Mouse (Mus musculus) forebrain, embryonic 15.5 days (tissue): ENCODE results near the gene Abr. TPM values are rescaled to one million over a fixed set of nuclear protein-coding genes. Genes with fewer than 3 reads are reported as not detected.
A peak's percentile ranks its signal among the peaks of the same experiment; 100 is the strongest.

Experiments used
- ATAC-seq: fragments of 200-750 bp; cut with Nextera tagmentation; replicated peaks from 2 replicates; pipeline ENCODE4 v1.8.0; 2017; ENCODE audit warnings: mild to moderate bottlenecking, moderate TSS enrichment, moderate library complexity
- H3K27ac ChIP-seq: fragments of 300-500 bp; sonication (generic); replicated peaks from 2 replicates; pipeline ENCODE4 v1.5.1; 2015; ENCODE audit warnings: mild to moderate bottlenecking, inconsistent platforms
- H3K27me3 ChIP-seq: fragments of 300-500 bp; sonication (generic); 2 replicates; pipeline ENCODE4 v1.6.1; 2015; ENCODE audit warnings: inconsistent platforms
- H3K36me3 ChIP-seq: fragments of 300-500 bp; sonication (generic); 2 replicates; pipeline ENCODE4 v1.6.1; 2015; ENCODE audit warnings: mild to moderate bottlenecking, inconsistent platforms
- H3K4me1 ChIP-seq: fragments of 300-500 bp; sonication (generic); 2 replicates; pipeline ENCODE4 v1.6.1; 2015; ENCODE audit warnings: inconsistent platforms
- H3K4me2 ChIP-seq: fragments of 300-500 bp; sonication (generic); replicated peaks from 2 replicates; pipeline ENCODE4 v1.6.1; 2015; ENCODE audit warnings: mild to moderate bottlenecking, inconsistent platforms
- H3K4me3 ChIP-seq: fragments of 300-500 bp; sonication (generic); 2 replicates; pipeline ENCODE4 v1.5.1; 2015; ENCODE audit warnings: mild to moderate bottlenecking, inconsistent platforms
- H3K9ac ChIP-seq: fragments of 300-500 bp; sonication (generic); replicated peaks from 2 replicates; pipeline ENCODE4 v1.6.1; 2015; ENCODE audit warnings: mild to moderate bottlenecking, inconsistent platforms
- H3K9me3 ChIP-seq: fragments of 300-500 bp; sonication (generic); 2 replicates; pipeline ENCODE4 v1.6.1; 2016; ENCODE audit warnings: inconsistent platforms
- WGBS: fragments of 180-500 bp; shearing (Covaris S2); methylation state at CpG from one replicate; pipeline ENCODE4 v1.1.7; 2015; ENCODE audit warnings: mixed read lengths; 5-methylcytosine and 5-hydroxymethylcytosine counted together
- polyA plus RNA-seq: library from polyadenylated mRNA; unstranded; fragments of >200 nt; fragmentation: Nextera tagmentation; extraction: Ambion mirVana; gene quantifications from 2 replicates; pipeline ENCODE4 v1.2.1, GENCODE M21; 2015

The Abr gene
- polyA plus RNA-seq, 1 experiment from 2014 or later, result 111 TPM

DNA sequence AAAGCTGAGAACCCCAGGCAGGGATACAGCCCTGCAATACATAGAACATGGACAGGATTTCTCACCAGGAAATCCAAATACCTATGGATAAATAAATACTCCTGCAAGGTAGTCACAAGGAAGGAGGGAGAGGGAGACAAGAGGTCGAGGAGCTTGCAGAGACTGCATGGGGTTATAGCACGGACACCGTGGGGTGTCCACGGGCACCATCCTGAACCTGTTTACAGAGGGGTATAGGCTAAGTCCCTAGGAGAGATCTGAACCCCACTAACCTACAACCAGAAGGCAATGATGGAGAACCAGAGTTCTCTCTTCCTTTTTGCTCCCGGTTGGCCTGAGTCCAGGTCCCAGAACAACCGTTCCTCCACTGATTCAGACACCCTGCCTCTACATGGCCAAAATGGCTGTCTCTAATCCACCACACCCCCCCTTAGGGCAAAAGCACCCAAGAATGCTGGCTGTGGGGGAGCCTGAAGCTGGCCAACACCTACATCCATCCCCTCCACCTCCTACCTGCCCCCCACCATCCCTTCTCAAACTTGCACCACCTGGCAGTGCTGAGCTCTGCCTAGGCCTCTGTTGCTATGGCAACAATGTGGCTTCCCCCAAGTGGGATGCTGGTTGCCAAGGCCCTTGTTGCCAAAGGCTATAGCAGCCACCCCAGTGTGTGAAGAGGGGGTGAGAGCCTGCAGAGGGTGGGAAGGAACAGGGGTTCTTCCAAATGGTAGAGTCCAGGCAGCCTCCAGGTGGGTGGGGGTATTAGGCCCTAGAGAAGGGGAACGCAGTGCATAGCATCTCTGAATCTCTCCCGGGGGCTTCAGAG, 114.6 kb downstream of the Abr start:
- Histone ChIP-seq H3K9me3 (no peaks in the 10 kb centered on the region), H3K4me1 (peaks cover 33% of the 10 kb centered on the region), H3K4me2 (0 out of 2 replicates have a peak overlapping the region, but pooled peaks have one; percentile 12), H3K27ac (peak overlapping the region; percentile 68), H3K9ac (no peak overlapping the region), H3K4me3 (no peak overlapping the region), H3K36me3 (no peaks in the 10 kb centered on the region), H3K27me3 (no peaks in the 10 kb centered on the region)
- ATAC-seq, result peak; percentile 73
- WGBS, result 77% methylated on average over 8 of the region's 8 CpGs

DNA sequence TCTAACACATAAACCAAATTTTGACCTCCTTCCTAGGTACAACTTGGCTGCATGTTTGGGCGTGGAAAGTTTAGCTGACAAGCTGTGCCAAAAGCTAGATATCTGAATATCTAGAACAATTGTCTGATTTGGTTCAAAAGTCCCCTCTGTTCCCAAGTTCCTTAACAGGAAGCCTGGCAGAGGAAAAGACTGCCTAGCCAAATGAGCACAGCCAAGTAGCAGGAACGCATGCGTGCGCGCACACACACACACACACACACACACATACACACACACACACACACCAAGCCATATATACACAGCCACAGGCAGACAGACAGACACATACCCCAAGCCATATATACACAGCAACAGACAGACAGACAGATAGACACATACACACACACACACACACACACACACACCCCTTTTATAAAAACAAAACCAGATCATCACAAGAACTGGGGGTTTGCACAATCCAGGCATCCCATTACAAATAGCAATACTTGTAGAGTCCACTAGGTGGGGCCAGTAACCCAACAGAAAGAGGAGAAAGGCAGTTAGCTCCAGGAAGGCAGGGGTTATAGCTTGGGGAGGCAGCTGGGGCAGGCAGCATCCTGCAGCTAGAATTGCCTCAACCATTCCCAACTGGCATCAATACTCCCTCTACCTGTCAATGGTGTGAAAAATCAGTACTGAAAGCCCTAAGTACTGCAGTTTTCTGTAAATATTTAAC, 115.4 kb downstream of the Abr start:
- no peaks in the 10 kb centered on the region for H3K9me3 ChIP-seq
- H3K9ac ChIP-seq, result no peak overlapping the region
- no peak overlapping the region for H3K4me3 ChIP-seq
- H3K27me3 ChIP-seq, result no peaks in the 10 kb centered on the region
- H3K36me3 ChIP-seq, result no peaks in the 10 kb centered on the region
- H3K27ac ChIP-seq, result peak overlapping the region; percentile 68
- WGBS, result 74% methylated on average over 5 of the region's 5 CpGs
- ATAC-seq, result peak; percentile 46; the same call in 1 of the 2 replicates
- no peak overlapping the region for H3K4me2 ChIP-seq
- peaks cover 33% of the 10 kb centered on the region for H3K4me1 ChIP-seq

GRCm38 (mm10) chr11:76505106-76505505, 117.0 kb downstream of the Abr start:
- Histone ChIP-seq H3K27ac (no peak overlapping the region), H3K4me1 (peaks cover 37% of the 10 kb centered on the region), H3K4me2 (no peak overlapping the region), H3K36me3 (no peaks in the 10 kb centered on the region), H3K9ac (no peak overlapping the region), H3K4me3 (no peak overlapping the region), H3K27me3 (no peaks in the 10 kb centered on the region), H3K9me3 (no peaks in the 10 kb centered on the region)
- 86% methylated on average over 1 of the region's 1 CpGs for WGBS
- ATAC-seq, result no peak

GRCm38 (mm10) chr11:76504058-76504457, 118.1 kb downstream of the Abr start:
- no peak overlapping the region for H3K27ac ChIP-seq
- WGBS, result 64% methylated on average over 5 of the region's 5 CpGs

DNA sequence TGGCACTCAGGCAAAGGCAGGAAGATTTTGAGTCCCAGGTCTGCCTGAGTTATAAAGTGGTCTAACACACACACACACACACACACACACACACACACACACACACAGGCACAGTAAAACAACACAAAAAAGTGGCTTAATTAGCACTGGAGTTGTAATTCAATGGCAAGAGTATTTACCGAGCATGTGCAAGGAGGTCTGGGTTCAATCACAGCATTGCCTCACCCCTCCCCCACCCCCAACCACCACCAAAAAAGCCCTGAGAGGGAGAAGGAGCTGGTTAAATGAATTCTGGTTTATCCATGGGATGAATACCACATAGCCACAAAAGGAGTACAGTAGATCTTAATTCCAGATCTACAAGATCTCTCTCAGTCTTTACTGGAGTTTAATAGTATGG, 122.1 kb downstream of the Abr start:
- no peaks in the 10 kb centered on the region for H3K36me3 ChIP-seq
- no peak overlapping the region for H3K4me3 ChIP-seq
- H3K4me2 ChIP-seq, result no peak overlapping the region
- WGBS, result 21% methylated on average over 1 of the region's 1 CpGs
- no peaks in the 10 kb centered on the region for H3K9me3 ChIP-seq
- no peak overlapping the region for H3K27ac ChIP-seq
- peaks cover 12% of the 10 kb centered on the region for H3K4me1 ChIP-seq
- ATAC-seq, result no peak
- H3K27me3 ChIP-seq, result no peaks in the 10 kb centered on the region
- H3K9ac ChIP-seq, result no peak overlapping the region

More at GRCm38 (mm10) chr11:76504058-76504457, 118.1 kb downstream of the Abr start:
- peaks cover 30% of the 10 kb centered on the region for H3K4me1 ChIP-seq
- H3K9ac ChIP-seq, result no peak overlapping the region
- H3K9me3 ChIP-seq, result no peaks in the 10 kb centered on the region
- ATAC-seq, result no peak
- H3K36me3 ChIP-seq, result no peaks in the 10 kb centered on the region
- no peak overlapping the region for H3K4me2 ChIP-seq
- H3K27me3 ChIP-seq, result no peaks in the 10 kb centered on the region
- H3K4me3 ChIP-seq, result no peak overlapping the region

GRCm38 (mm10) chr11:76499564-76499963, 122.5 kb downstream of the Abr start:
- Histone ChIP-seq H3K4me3 (no peak overlapping the region), H3K27ac (no peak overlapping the region), H3K4me2 (no peak overlapping the region), H3K27me3 (no peaks in the 10 kb centered on the region), H3K9me3 (no peaks in the 10 kb centered on the region), H3K36me3 (no peaks in the 10 kb centered on the region), H3K4me1 (peaks cover 13% of the 10 kb centered on the region), H3K9ac (no peak overlapping the region)
- 66% methylated on average over 7 of the region's 7 CpGs for WGBS
- ATAC-seq, result no peak

DNA sequence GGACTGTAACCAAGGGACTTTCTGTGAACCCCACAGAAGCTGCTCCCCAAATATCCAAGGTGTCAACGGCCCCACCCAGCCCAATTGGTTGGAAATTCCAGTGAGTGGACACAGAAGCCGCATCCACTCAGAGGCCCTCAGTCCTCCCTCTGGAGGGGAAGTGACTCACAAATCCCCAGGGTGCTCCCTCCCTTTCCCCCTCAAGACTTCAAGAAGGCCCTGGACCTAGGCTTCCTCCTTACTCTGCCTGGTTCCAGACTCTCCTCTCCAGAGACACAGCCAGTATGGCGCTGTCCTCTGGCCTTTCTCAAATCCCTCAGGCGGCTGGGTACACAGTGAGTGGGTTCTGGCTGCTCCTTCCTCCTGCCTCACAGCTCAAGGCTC, 124.4 kb downstream of the Abr start:
- peaks cover 28% of the 10 kb centered on the region for H3K4me1 ChIP-seq
- H3K4me3 ChIP-seq, result no peak overlapping the region
- no peak for ATAC-seq
- no peaks in the 10 kb centered on the region for H3K27me3 ChIP-seq
- H3K4me2 ChIP-seq, result no peak overlapping the region
- H3K9ac ChIP-seq, result no peak overlapping the region
- H3K9me3 ChIP-seq, result no peaks in the 10 kb centered on the region
- WGBS, result 87% methylated on average over 4 of the region's 4 CpGs
- no peaks in the 10 kb centered on the region for H3K36me3 ChIP-seq
- H3K27ac ChIP-seq, result no peak overlapping the region

DNA sequence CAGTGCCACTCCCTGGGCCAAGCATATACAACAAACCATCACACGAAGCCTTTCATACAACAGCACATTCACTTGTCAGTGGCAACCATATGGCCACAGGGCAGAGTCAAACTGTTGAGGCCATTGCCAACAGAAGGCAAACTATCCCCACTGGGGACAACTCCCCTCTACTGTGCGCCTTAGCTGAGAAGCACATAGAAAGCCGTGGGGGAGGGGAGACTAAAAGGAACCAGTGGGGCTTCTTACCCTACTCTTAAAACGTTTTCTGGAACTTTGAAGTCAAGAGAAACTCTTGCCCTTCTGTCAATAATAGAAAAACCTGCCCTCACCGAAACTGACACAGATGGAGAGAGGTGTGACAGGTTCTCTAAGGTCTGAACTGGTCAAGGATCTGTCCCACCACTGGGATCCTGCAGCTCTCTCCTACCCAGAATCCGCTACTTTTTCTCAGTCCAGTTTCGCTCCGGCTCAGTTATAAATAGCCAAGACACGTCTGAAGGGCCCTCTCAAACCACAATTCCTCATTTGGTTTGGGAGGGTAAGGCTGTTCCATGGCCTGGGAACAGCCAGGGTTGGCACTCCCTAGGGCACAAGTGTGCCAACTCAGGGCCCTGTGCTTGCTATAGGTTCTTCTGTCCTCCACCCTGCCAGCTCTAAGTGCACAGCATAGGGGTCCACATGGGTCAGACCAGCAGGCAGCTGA, 124.9 kb downstream of the Abr start:
- no peaks in the 10 kb centered on the region for H3K27me3 ChIP-seq
- H3K9me3 ChIP-seq, result no peaks in the 10 kb centered on the region
- 67% methylated on average over 9 of the region's 9 CpGs for WGBS
- no peak overlapping the region for H3K4me2 ChIP-seq
- H3K36me3 ChIP-seq, result no peaks in the 10 kb centered on the region
- H3K4me1 ChIP-seq, result peaks cover 33% of the 10 kb centered on the region
- ATAC-seq, result no peak
- H3K27ac ChIP-seq, result no peak overlapping the region
- no peak overlapping the region for H3K4me3 ChIP-seq
- H3K9ac ChIP-seq, result no peak overlapping the region

DNA sequence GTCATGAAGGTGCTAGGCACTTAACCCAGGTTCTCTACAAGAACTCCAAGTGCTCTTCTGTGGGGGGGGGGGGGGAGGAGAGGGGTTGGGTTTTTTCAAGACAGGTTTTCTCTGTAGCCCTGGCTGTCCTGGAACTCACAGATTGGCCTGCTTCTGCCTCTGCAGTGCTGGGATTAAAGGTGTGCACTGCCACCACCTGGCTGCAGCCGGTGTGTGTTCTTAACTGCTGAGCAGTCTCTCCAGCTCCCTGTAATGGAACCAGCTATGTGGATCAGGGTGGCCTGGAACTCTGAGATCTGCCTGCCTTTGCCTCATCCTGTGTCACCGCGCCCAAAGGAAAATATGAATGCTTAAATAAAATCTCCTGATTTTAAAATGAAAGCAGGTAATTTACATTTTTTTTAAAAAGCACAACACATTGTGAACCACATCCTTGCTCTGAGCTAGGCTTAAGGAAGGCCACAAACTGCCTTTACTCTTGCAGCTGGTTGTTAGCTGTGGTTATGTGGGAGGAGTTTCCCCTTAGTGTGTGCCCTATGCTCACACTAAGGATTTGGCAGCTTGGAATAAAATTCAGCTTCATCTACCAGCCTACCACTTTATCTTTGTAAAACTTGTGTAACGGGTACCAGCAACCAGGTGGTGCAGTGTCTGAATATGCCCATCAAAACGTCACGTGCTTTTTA, 125.9 kb downstream of the Abr start:
- ATAC-seq, result 0 out of 2 replicates have a peak, but pooled peaks have one; percentile 30
- Histone ChIP-seq H3K9me3 (no peaks in the 10 kb centered on the region), H3K27me3 (no peaks in the 10 kb centered on the region), H3K4me1 (peaks cover 43% of the 10 kb centered on the region), H3K9ac (no peak overlapping the region), H3K27ac (no peak overlapping the region), H3K4me2 (no peak overlapping the region), H3K36me3 (no peaks in the 10 kb centered on the region), H3K4me3 (no peak overlapping the region)
- 67% methylated on average over 6 of the region's 6 CpGs for WGBS

DNA sequence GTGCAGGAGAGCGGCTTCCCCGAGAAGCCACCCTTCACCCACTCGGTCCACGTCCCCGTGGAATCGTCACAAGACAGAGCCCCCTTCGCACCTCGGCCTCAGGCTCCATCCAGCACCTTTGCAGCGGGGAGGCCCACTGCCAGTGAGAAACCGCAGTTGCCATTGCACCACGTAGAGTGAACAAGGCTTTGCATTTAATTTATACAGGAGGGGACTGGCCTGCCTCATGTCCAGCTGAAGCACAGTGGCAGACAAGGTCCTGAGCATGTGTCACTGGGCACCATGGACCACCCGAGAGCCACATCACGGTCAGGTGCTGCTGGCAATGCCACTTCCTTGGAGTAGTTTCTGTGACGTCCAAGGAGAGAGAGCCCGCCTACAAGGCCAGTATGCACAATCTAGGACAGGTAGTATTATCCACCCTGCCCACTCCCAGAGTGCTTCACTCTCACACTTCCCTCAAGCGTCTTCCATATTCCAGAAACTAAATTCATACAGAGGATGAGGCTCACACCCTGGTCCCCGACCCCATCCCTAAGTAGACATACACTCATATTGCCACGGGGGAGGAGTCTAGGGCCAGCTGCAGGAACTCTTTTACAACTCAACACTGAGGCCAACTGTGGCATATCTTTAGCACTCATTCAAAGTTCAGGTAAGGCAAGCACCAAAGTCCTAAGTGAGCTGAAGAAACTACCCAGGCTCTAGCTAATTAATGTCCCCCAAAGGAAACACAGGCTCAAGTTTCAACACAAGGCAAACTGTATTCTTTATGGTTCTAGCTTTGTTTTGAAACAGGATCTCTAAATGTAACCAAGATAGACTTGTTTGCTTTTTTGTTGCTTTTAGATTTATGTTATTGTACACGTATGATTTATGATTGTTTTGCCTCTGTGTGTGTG, 126.7 kb downstream of the Abr start:
- ATAC-seq, result peak; percentile 11; the same call in 1 of the 2 replicates
- Histone ChIP-seq H3K4me3 (peak overlapping the region; percentile 62), H3K27ac (peak overlapping the region; percentile 91), H3K27me3 (no peaks in the 10 kb centered on the region), H3K36me3 (no peaks in the 10 kb centered on the region), H3K4me2 (peak overlapping the region; percentile 76), H3K4me1 (peaks cover 46% of the 10 kb centered on the region), H3K9me3 (no peaks in the 10 kb centered on the region), H3K9ac (peak overlapping the region; percentile 88)
- WGBS, result 18% methylated on average over 19 of the region's 19 CpGs
